Comparison of ENCODE assay signal across 8 mouse cellular contexts in genomic region chr1:80757977-80758797, GRCm38 (mm10). TPM values are rescaled to one million over a fixed set of nuclear protein-coding genes. Genes with fewer than 3 reads are reported as not detected.
DNase-seq lines count a peak whose midpoint lies in the region; ATAC-seq and TF ChIP-seq lines count a peak whose summit lies in the region.

Gene Dock10, minus strand, starts transcription at chr1:80758527.

- no peaks in the 10 kb centered on the region; the same call in 1 of the 2 replicates for H3K27me3 ChIP-seq in heart, adult 2 months (ENCODE audit: control insufficient read depth, insufficient read depth, low read length)
- H3K27me3 ChIP-seq in kidney, embryonic 14.5 days (ENCODE audit: control insufficient read depth, insufficient read depth, low read length), result 0 out of 2 replicates have a peak, but pooled peaks cover 7% of the 10 kb centered on the region
- H3K27me3 ChIP-seq in liver, adult 2 months (ENCODE audit: control insufficient read depth, insufficient read depth, low read length), result peaks cover 10% of the 10 kb centered on the region; the same call in 1 of the 2 replicates
- H3K27me3 ChIP-seq in splenic B cell, adult 2 months (ENCODE audit: control insufficient read depth, insufficient read depth, low read length, poor library complexity, severe bottlenecking), result no peaks in the 10 kb centered on the region

- H3K36me3 ChIP-seq in heart, adult 2 months (ENCODE audit: control insufficient read depth, insufficient read depth, low read length), result no peaks in the 10 kb centered on the region
- no peaks in the 10 kb centered on the region for H3K36me3 ChIP-seq in kidney, embryonic 14.5 days (ENCODE audit: control insufficient read depth, insufficient read depth, low read length)
- H3K36me3 ChIP-seq in liver, adult 2 months (ENCODE audit: control insufficient read depth, insufficient read depth, low read length), result no peaks in the 10 kb centered on the region
- H3K36me3 ChIP-seq in splenic B cell, adult 2 months (ENCODE audit: control insufficient read depth, insufficient read depth, low read length, poor library complexity, severe bottlenecking), result no peaks in the 10 kb centered on the region

- no peak within 1 kb of the TSS for H3K27ac ChIP-seq in heart, adult 2 months
- H3K27ac ChIP-seq in kidney, embryonic 14.5 days (ENCODE audit: low read depth, low read length), result 0 out of 2 replicates have a peak within 1 kb of the TSS, but pooled peaks have one; percentile 47
- no peak within 1 kb of the TSS for H3K27ac ChIP-seq in liver, adult 2 months (replicated peaks; ENCODE audit: insufficient read depth, low read depth, low read length)

- H3K4me3 ChIP-seq in heart, adult 2 months, result peak within 1 kb of the TSS; percentile 39
- peak within 1 kb of the TSS; percentile 68 for H3K4me3 ChIP-seq in kidney, embryonic 14.5 days (ENCODE audit: low read length)
- peak within 1 kb of the TSS; percentile 62 for H3K4me3 ChIP-seq in liver, adult 2 months (ENCODE audit: insufficient read depth, low read depth, low read length)

- DNase-seq in layer of hippocampus, adult 11-12 months (ENCODE audit: low spot score), result peak; percentile 56
- no peak for DNase-seq in layer of hippocampus, adult 9-10 months (ENCODE audit: low spot score)
- peak; percentile 71 for DNase-seq in embryo, embryonic 11 days
- peak; percentile 55 to 59 for DNase-seq in heart, adult 2 months
- no peak for DNase-seq in liver, adult 2 months (ENCODE audit: extremely low read depth, low read depth, low spot score)
- DNase-seq in splenic B cell, adult 2 months (ENCODE audit: low read depth, low spot score), result peak; percentile 80

- under 1% methylated on average over 82 of the region's 82 CpGs for WGBS in heart, adult 2 months
- under 1% methylated on average over 68 of the region's 82 CpGs for WGBS in kidney, embryonic 14.5 days
- WGBS in liver, adult 2 months, result 1% methylated on average over 82 of the region's 82 CpGs

- intact Hi-C loops in heart, adult 2 months (cut with DNase I), result no loop called here

- no peak for TF ChIP-seq CTCF in heart, adult 2 months (IDR thresholded peaks at IDR 0.05)
- TF ChIP-seq CTCF in liver, adult 2 months (IDR thresholded peaks at IDR 0.05; ENCODE audit: low read depth, low read length), result no peak

- H3K4me1 ChIP-seq in heart, adult 2 months (ENCODE audit: control insufficient read depth, insufficient read depth, low read length), result no peaks in the 10 kb centered on the region
- 0 out of 2 replicates have a peak, but pooled peaks cover 8% of the 10 kb centered on the region for H3K4me1 ChIP-seq in kidney, embryonic 14.5 days (ENCODE audit: control insufficient read depth, insufficient read depth, low read length)
- no peaks in the 10 kb centered on the region for H3K4me1 ChIP-seq in liver, adult 2 months (ENCODE audit: control insufficient read depth, insufficient read depth, low read length)

- H3K79me2 ChIP-seq in heart, adult 2 months (replicated peaks; ENCODE audit: control insufficient read depth, insufficient read depth, low read length), result no peaks in the 10 kb centered on the region
- H3K79me2 ChIP-seq in liver, adult 2 months (ENCODE audit: control insufficient read depth, insufficient read depth, low read length), result no peaks in the 10 kb centered on the region

- peak within 1 kb of the TSS; percentile 88 for H3K4me2 ChIP-seq in kidney, embryonic 14.5 days (replicated peaks; ENCODE audit: low read depth, low read length)

- H3K9ac ChIP-seq in heart, adult 2 months (ENCODE audit: low read depth, low read length), result peak within 1 kb of the TSS; percentile 60
- peak within 1 kb of the TSS; percentile 69 for H3K9ac ChIP-seq in kidney, embryonic 14.5 days (ENCODE audit: low read depth, low read length)
- H3K9ac ChIP-seq in liver, adult 2 months (ENCODE audit: low read depth, low read length), result peak within 1 kb of the TSS; percentile 60

- no peaks in the 10 kb centered on the region for H3K9me3 ChIP-seq in kidney, embryonic 14.5 days (ENCODE audit: control insufficient read depth, low read length)

- ATAC-seq in kidney, embryonic 14.5 days (ENCODE audit: low FRiP score, low TSS enrichment), result peak; percentile 84
- ATAC-seq in monocyte, adult 5-6 weeks (replicated peaks; ENCODE audit: insufficient number of reproducible peaks, low FRiP score, low TSS enrichment, poor library complexity, severe bottlenecking), result peak; percentile 56

- no peak for TF ChIP-seq POLR2A in heart, adult 2 months (IDR thresholded peaks at IDR 0.05; ENCODE audit: insufficient read depth, low read depth, low read length)
- no peak for TF ChIP-seq POLR2A in liver, adult 2 months (IDR thresholded peaks at IDR 0.05; ENCODE audit: extremely low read depth, insufficient read depth, low read length)

- TF ChIP-seq EP300 in heart, adult 2 months (IDR thresholded peaks at IDR 0.05; ENCODE audit: insufficient read depth, low read depth, low read length), result no peak

RNA-seq across cellular contexts. Expression of gene Dock10, which starts in this region (rescaled TPM):
- total RNA-seq in heart, adult 2 months (2021), result 1 to 10 TPM; 3.8 to 4.3 TPM
- polyA plus RNA-seq in heart, adult 2 months (2012; rRNA removed), result 2.6 and 3.4 TPM in 2 replicates
- 4.2 and 7.1 TPM in 2 replicates for polyA plus RNA-seq in kidney, embryonic 14.5 days (2014; fragmentation: Nextera tagmentation; extraction: Ambion mirVana)
- 6.8 TPM in 2 replicates for total RNA-seq in liver, adult 2 months (2014; rRNA removed)
- polyA plus RNA-seq in liver, adult 2 months (2012; rRNA removed), result 0.52 and 1.0 TPM in 2 replicates
- 171 to 265 TPM (median 188 TPM) in 3 replicates for total RNA-seq in monocyte, adult 5-6 weeks (2017)

Comparison
In these comparisons a context has a peak if more than half of its experiments do, and no peak if none do; other contexts are left out.
1. RNA of gene Dock10 (total RNA-seq): 171 to 265 TPM in monocyte, adult 5-6 weeks; 6.8 TPM in liver, adult 2 months and 3.8 to 4.3 TPM in heart, adult 2 months; every median in the first group is over 10 times any median in the second.
2. DNase-seq: peak in layer of hippocampus, adult 11-12 months (single experiment), embryo, embryonic 11 days (single experiment), heart, adult 2 months (2 of 2) and splenic B cell, adult 2 months (single experiment); none in layer of hippocampus, adult 9-10 months (single experiment) and liver, adult 2 months (single experiment).
3. Peak in every context shown above with its lines, with median percentiles within 50 percentile points of each other: H3K4me3 ChIP-seq and H3K9ac ChIP-seq.